Mouse (Mus musculus): ENCODE measurements at regions not wholly inside any gene's neighbourhood (a gene's known extent, or its start where the extent isn't known, plus 50 kb on each side); places are given as distances from the start of the nearest gene placed in this dataset.

GRCm38 (mm10) chr9:14213283-14213682, 61.6 kb upstream of the Sesn3 start:
- peak in 1 of 2 experiments; percentile 30 for DNase-seq (ENCODE audit: low spot score in 2 of 2)

DNA sequence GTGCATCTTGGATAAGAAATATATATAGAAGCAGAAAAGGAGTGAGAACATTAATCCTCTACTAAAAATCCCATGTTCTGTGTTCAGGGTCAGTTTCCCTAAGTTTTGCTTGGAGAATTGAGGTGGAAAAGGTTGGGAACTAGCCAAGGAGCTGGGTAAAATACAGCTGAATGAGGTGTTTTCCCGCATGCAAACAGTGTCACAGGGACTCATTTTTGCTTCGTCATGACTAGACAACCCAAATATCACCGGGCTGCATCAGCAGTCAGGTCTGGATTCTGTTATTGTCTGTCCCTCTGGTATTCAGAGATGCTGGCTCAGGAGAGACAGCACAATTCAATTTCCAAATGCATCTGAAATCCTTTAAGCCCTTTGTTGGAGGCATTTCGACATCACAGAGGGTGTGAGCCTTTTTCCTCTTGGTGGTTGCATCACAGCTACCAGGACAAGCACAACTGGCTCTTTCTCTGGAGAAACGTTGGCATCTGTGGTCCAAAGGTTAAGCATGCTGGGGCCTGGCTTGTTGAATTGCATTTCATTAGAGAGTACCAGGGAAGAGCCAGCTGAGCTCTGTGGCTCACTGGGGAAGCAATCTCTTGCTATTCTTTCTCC, 59.6 kb upstream of the Sesn3 start:
- DNase-seq (ENCODE audit: low spot score in 2 of 2) = no peak

DNA sequence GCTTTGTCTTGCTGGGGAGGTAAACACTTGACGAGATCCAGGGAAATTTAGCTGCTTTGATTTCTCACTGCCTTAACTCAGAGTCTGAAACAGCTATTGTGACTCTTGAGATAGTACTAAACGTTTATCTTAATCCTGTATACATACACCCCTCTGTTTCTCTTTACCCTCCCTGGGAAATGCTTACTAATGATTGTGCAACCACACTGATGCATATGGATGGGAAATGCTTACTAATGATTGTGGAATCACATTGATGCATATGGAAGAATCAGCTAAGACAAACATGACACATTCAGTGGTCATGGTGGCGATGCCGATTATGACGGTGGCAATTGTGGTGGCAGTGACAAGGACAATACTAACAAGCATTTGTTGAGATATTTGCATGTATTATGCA, 58.9 kb upstream of the Sesn3 start:
- DNase-seq (ENCODE audit: low spot score in 2 of 2) = no peak

DNA sequence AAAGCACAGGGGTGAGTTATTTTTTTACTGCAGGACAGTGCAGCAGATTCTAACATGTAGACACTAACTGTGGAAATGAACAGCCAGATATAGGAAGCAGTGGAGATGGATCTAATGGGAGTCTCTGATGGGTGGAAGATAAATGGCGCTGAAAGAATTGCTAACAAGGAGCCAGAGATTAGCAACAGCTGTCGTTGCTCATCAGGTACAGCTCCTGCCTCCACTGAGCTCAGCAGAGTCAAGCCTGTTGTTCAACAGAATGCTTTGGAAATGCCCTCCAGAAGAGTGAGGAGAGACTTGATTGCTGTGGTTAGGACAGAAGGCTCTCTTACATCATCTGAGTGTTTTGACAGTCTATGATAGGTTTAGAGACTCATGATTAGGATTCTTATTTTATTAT, 51.9 kb upstream of the Sesn3 start:
- DNase-seq (ENCODE audit: low spot score in 2 of 2) = no peak
